Mouse (Mus musculus): ENCODE measurements around the gene H2-DMb2.

The H2-DMb2 gene

GRCm38 (mm10) chr17:34179913-34180859 lies 37.1 kb downstream of the H2-DMb2 start:
- DNase-seq (ENCODE audit: low spot score) = no peak

- no peak for DNase-seq (ENCODE audit: low spot score)
Measured at GRCm38 (mm10) chr17:34183564-34184219, 40.6 kb downstream of the H2-DMb2 start.

- no peak for DNase-seq (ENCODE audit: low spot score)
Measured at GRCm38 (mm10) chr17:34185526-34185925, 42.4 kb downstream of the H2-DMb2 start.

- no peak for DNase-seq (ENCODE audit: low spot score)
Measured at GRCm38 (mm10) chr17:34186885-34187260, 43.8 kb downstream of the H2-DMb2 start.

- DNase-seq (ENCODE audit: low spot score) = peak; percentile 97
Measured at GRCm38 (mm10) chr17:34187261-34187916, 44.3 kb downstream of the H2-DMb2 start, which contains the start of the genes Tap1 and Psmb9. Gene Tap1 (plus strand): TSS chr17:34187553. Gene Psmb9 (minus strand): TSS chr17:34187764.

- DNase-seq (ENCODE audit: low spot score) = peak; percentile 60
Measured at GRCm38 (mm10) chr17:34188010-34188409, 44.9 kb downstream of the H2-DMb2 start.

GRCm38 (mm10) chr17:34188986-34189385 lies 45.9 kb downstream of the H2-DMb2 start:
- DNase-seq (ENCODE audit: low spot score) = no peak

GRCm38 (mm10) chr17:34192852-34193251 lies 49.7 kb downstream of the H2-DMb2 start:
- DNase-seq (ENCODE audit: low spot score) = no peak

GRCm38 (mm10) chr17:34193468-34193867 lies 50.4 kb downstream of the H2-DMb2 start:
- DNase-seq (ENCODE audit: low spot score) = no peak

GRCm38 (mm10) chr17:34194723-34195122 lies 51.6 kb downstream of the H2-DMb2 start:
- DNase-seq (ENCODE audit: low spot score) = no peak

GRCm38 (mm10) chr17:34196491-34196890 lies 53.4 kb downstream of the H2-DMb2 start:
- no peak for DNase-seq (ENCODE audit: low spot score)

- peak; percentile 95 for DNase-seq (ENCODE audit: low spot score)
Measured at GRCm38 (mm10) chr17:34196941-34197894, 54.1 kb downstream of the H2-DMb2 start, which contains the start of gene Psmb8. Gene Psmb8 (plus strand): TSS chr17:34197721.

- DNase-seq (ENCODE audit: low spot score) = peak; percentile 67
Measured at GRCm38 (mm10) chr17:34197904-34198520, 54.9 kb downstream of the H2-DMb2 start.

GRCm38 (mm10) chr17:34198521-34198912 lies 55.4 kb downstream of the H2-DMb2 start:
- no peak for DNase-seq (ENCODE audit: low spot score)

GRCm38 (mm10) chr17:34199050-34199619 lies 56.0 kb downstream of the H2-DMb2 start:
- DNase-seq (ENCODE audit: low spot score) = no peak

- DNase-seq (ENCODE audit: low spot score) = no peak
Measured at GRCm38 (mm10) chr17:34200047-34200446, 56.9 kb downstream of the H2-DMb2 start.

- DNase-seq (ENCODE audit: low spot score) = no peak
Measured at GRCm38 (mm10) chr17:34200772-34201505, 57.8 kb downstream of the H2-DMb2 start.

All from MN1 (cell line).